ENCODE assay signal across 8 mouse cellular contexts in the genomic region with DNA sequence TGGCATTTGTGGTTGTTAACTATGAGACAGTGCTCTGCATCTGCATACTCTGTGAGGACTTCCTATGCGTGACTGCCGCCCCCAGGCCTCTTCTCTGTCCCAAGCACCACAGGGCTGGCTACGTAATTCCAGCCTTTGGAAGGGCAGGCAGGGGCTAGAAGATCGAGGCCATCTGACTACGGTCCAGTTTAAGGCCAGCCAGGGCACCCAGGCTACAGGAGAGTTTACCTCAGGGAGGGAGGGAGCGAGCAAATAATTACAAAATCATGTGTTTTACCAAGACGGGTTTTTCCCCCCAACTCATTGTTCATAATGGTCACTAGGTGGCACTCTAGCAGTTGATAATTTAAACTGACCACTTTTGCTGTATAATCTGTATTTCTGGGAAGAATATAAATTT. TPM values are rescaled to one million over a fixed set of nuclear protein-coding genes. Genes with fewer than 3 reads are reported as not detected.
DNase-seq lines count a peak whose midpoint lies in the region; ATAC-seq and TF ChIP-seq lines count a peak whose summit lies in the region.

No protein-coding gene starts in this region.

- TF ChIP-seq POLR2A in brain, embryonic 14.5 days (IDR thresholded peaks at IDR 0.05; ENCODE audit: borderline replicate concordance, extremely low read depth, insufficient read depth, insufficient read length, poor library complexity, severe bottlenecking), result no peak

- H3K4me2 ChIP-seq in forebrain, embryonic 13.5 days, result no peak overlapping the region
- H3K4me2 ChIP-seq in limb, embryonic 13.5 days (replicated peaks), result no peak overlapping the region

- H3K9ac ChIP-seq in forebrain, embryonic 13.5 days, result no peak overlapping the region
- H3K9ac ChIP-seq in limb, embryonic 13.5 days, result no peak overlapping the region

- no peak for DNase-seq in forebrain, embryonic 10.5 days (ENCODE audit: extremely low spot score, low spot score)
- DNase-seq in 416B (ENCODE audit: low read depth), result peak; percentile 58
- DNase-seq in brain, embryonic 14.5 days (ENCODE audit: low read depth), result peak; percentile 56
- no peak for DNase-seq in left cerebral cortex, adult 9 months (ENCODE audit: low spot score in 2 of 2)
- DNase-seq in gastrocnemius, postnatal 14 days, result no peak
- DNase-seq in layer of hippocampus, adult 8-10 months (ENCODE audit: low spot score in 2 of 2), result no peak

- H3K27me3 ChIP-seq in forebrain, embryonic 13.5 days, result no peaks in the 10 kb centered on the region
- H3K27me3 ChIP-seq in forebrain, embryonic 10.5 days (ENCODE audit: poor library complexity, severe bottlenecking), result no peaks in the 10 kb centered on the region
- H3K27me3 ChIP-seq in limb, embryonic 13.5 days, result no peaks in the 10 kb centered on the region

- peak; percentile 64; the same call in 1 of the 2 replicates for ATAC-seq in forebrain, embryonic 13.5 days
- peak; percentile 67 for ATAC-seq in limb, embryonic 13.5 days (ENCODE audit: low FRiP score, low read depth)

- no peak for TF ChIP-seq CTCF in brain, embryonic 14.5 days (IDR thresholded peaks at IDR 0.05; ENCODE audit: borderline replicate concordance, extremely low read depth, insufficient read depth, insufficient read length)

- no peaks in the 10 kb centered on the region for H3K9me3 ChIP-seq in forebrain, embryonic 13.5 days (replicated peaks)
- no peaks in the 10 kb centered on the region for H3K9me3 ChIP-seq in forebrain, embryonic 10.5 days
- no peaks in the 10 kb centered on the region for H3K9me3 ChIP-seq in limb, embryonic 13.5 days

- no peak overlapping the region for H3K4me3 ChIP-seq in forebrain, embryonic 13.5 days
- no peak overlapping the region for H3K4me3 ChIP-seq in forebrain, embryonic 10.5 days
- no peak overlapping the region for H3K4me3 ChIP-seq in limb, embryonic 13.5 days

- H3K4me1 ChIP-seq in forebrain, embryonic 13.5 days, result peaks cover 16% of the 10 kb centered on the region
- H3K4me1 ChIP-seq in forebrain, embryonic 10.5 days, result peaks cover 18% of the 10 kb centered on the region
- no peaks in the 10 kb centered on the region for H3K4me1 ChIP-seq in limb, embryonic 13.5 days

- peak overlapping the region; percentile 70 for H3K27ac ChIP-seq in forebrain, embryonic 13.5 days
- H3K27ac ChIP-seq in forebrain, embryonic 10.5 days, result no peak overlapping the region
- no peak overlapping the region for H3K27ac ChIP-seq in limb, embryonic 13.5 days

- peaks cover 32% of the 10 kb centered on the region for H3K36me3 ChIP-seq in forebrain, embryonic 13.5 days (ENCODE audit: poor library complexity, severe bottlenecking)
- H3K36me3 ChIP-seq in forebrain, embryonic 10.5 days (replicated peaks), result peaks cover 77% of the 10 kb centered on the region
- peaks cover 41% of the 10 kb centered on the region for H3K36me3 ChIP-seq in limb, embryonic 13.5 days

- WGBS in forebrain, embryonic 13.5 days, result 61% methylated on average over 7 of the region's 7 CpGs
- whole genome bisulfite sequencing in forebrain, embryonic 10.5 days, result 67% methylated on average over 7 of the region's 7 CpGs
- 51% methylated on average over 7 of the region's 7 CpGs for WGBS in limb, embryonic 13.5 days

- intact Hi-C loops in gastrocnemius, postnatal 14 days (cut with DNase I; ENCODE audit: low total_unique reads), result loop anchor here (10.0 kb wide), 2 partner anchors 132 to 352 kb away; no protein-coding TSS in a partner anchor

RNA-seq across cellular contexts. Expression of a gene that starts 9.6 kb away (rescaled TPM):
- 57.7 and 59.1 TPM in 2 replicates for polyA plus RNA-seq in forebrain, embryonic 13.5 days (2015; fragmentation: Nextera tagmentation; extraction: Ambion mirVana)
- polyA plus RNA-seq in forebrain, embryonic 10.5 days (2016; fragmentation: Nextera tagmentation; extraction: Ambion mirVana), result 104 and 105 TPM in 2 replicates
- 10.3 and 15.1 TPM in 2 replicates for polyA plus RNA-seq in brain, embryonic 14.5 days (2012; rRNA removed)
- polyA plus RNA-seq in limb, embryonic 13.5 days (2015; fragmentation: Nextera tagmentation; extraction: Ambion mirVana), result 17.2 and 17.9 TPM in 2 replicates
- 1 to 10 TPM; 2.9 to 3.2 TPM for total RNA-seq in gastrocnemius, postnatal 14 days (2021)
- total RNA-seq in layer of hippocampus, adult 8-10 months (2022), result 10 to 100 TPM; 64.0 to 78.4 (median 71.9) TPM

RNA-seq across cellular contexts. Expression of a gene that starts 18.8 kb away (rescaled TPM):
- 29.3 and 32.9 TPM in 2 replicates for polyA plus RNA-seq in forebrain, embryonic 13.5 days (2015; fragmentation: Nextera tagmentation; extraction: Ambion mirVana)
- polyA plus RNA-seq in forebrain, embryonic 10.5 days (2016; fragmentation: Nextera tagmentation; extraction: Ambion mirVana), result 33.2 and 33.4 TPM in 2 replicates
- 24.7 and 29.3 TPM in 2 replicates for polyA plus RNA-seq in brain, embryonic 14.5 days (2012; rRNA removed)
- polyA plus RNA-seq in limb, embryonic 13.5 days (2015; fragmentation: Nextera tagmentation; extraction: Ambion mirVana), result 28.8 and 29.5 TPM in 2 replicates
- 10 to 100 TPM; 12.0 to 13.4 TPM for total RNA-seq in gastrocnemius, postnatal 14 days (2021)
- 10 to 100 TPM; 20.1 to 23.9 (median 21.9) TPM for total RNA-seq in layer of hippocampus, adult 8-10 months (2022)

Comparison
In these comparisons a context has a peak if more than half of its experiments do, and no peak if none do; other contexts are left out.
1. DNase-seq: peak in 416B (single experiment) and brain, embryonic 14.5 days (single experiment); none in forebrain, embryonic 10.5 days (single experiment), left cerebral cortex, adult 9 months (0 of 2), gastrocnemius, postnatal 14 days (single experiment) and layer of hippocampus, adult 8-10 months (0 of 2).